In genomic region chr16:58678660-58679059, GRCm38 (mm10) we compare ENCODE assay signal across 19 mouse cellular contexts. TPM values are rescaled to one million over a fixed set of nuclear protein-coding genes. Genes with fewer than 3 reads are reported as not detected.
DNase-seq lines count a peak whose midpoint lies in the region; ATAC-seq and TF ChIP-seq lines count a peak whose summit lies in the region.
"Had no signal": no experiment of that assay in that cellular context is flagged by ENCODE, and none has a peak within 500 bp of the region (broad histone marks: within the 10 kb centered on the region; RNA-seq: fewer than 3 reads in every experiment).

No protein-coding gene starts in this region.

- H3K4me1 ChIP-seq in kidney, adult 2 months (ENCODE audit: control insufficient read depth, insufficient read depth, low read length): peaks cover 4% of the 10 kb centered on the region; the same call in 1 of the 2 replicates
- peaks cover 61% of the 10 kb centered on the region for H3K4me1 ChIP-seq in liver, embryonic 12.5 days
- no peaks in the 10 kb centered on the region for H3K4me1 ChIP-seq in stomach, postnatal 0 days (replicated peaks; ENCODE audit: control insufficient read depth, insufficient read depth)
- H3K4me1 ChIP-seq in midbrain, embryonic 13.5 days (replicated peaks): no peaks in the 10 kb centered on the region
- H3K4me1 ChIP-seq: forebrain, embryonic 13.5 days; limb, embryonic 13.5 days had no signal

- TF ChIP-seq EP300 in stomach, postnatal 0 days (optimal IDR thresholded peaks at IDR 0.05): no peak

- H3K4me3 ChIP-seq in kidney, adult 2 months (ENCODE audit: insufficient read depth, low read depth, low read length): no peak overlapping the region
- H3K4me3 ChIP-seq in liver, embryonic 12.5 days: peak overlapping the region; percentile 13; the same call in 1 of the 2 replicates
- H3K4me3 ChIP-seq in stomach, postnatal 0 days (ENCODE audit: low read depth, low read length): no peak overlapping the region
- H3K4me3 ChIP-seq in midbrain, embryonic 13.5 days (replicated peaks): no peak overlapping the region
- H3K4me3 ChIP-seq: forebrain, embryonic 13.5 days; heart, embryonic 15.5 days; limb, embryonic 13.5 days had no signal

- no peak for TF ChIP-seq POLR2A in kidney, adult 2 months (IDR thresholded peaks at IDR 0.05; ENCODE audit: low read depth, low read length)

- 73% methylated on average over 7 of the region's 7 CpGs for WGBS in kidney, adult 2 months
- WGBS in liver, embryonic 12.5 days (ENCODE audit: insufficient replicate concordance): 63% methylated on average over 7 of the region's 7 CpGs
- 68% methylated on average over 7 of the region's 7 CpGs for WGBS in stomach, postnatal 0 days
- WGBS in midbrain, embryonic 13.5 days: 83% methylated on average over 7 of the region's 7 CpGs

- H3K4me2 ChIP-seq in liver, embryonic 12.5 days: peak overlapping the region; percentile 28
- no peak overlapping the region for H3K4me2 ChIP-seq in stomach, postnatal 0 days (replicated peaks; ENCODE audit: low read depth)
- H3K4me2 ChIP-seq in midbrain, embryonic 13.5 days (replicated peaks): no peak overlapping the region
- H3K4me2 ChIP-seq: forebrain, embryonic 13.5 days; heart, embryonic 15.5 days; limb, embryonic 13.5 days had no signal

- no peak overlapping the region for H3K27ac ChIP-seq in kidney, adult 2 months (ENCODE audit: insufficient read depth, low read depth, low read length)
- peak overlapping the region; percentile 69 for H3K27ac ChIP-seq in liver, embryonic 12.5 days
- H3K27ac ChIP-seq in stomach, postnatal 0 days (replicated peaks): no peak overlapping the region; the same call in 1 of the 2 replicates
- no peak overlapping the region for H3K27ac ChIP-seq in midbrain, embryonic 13.5 days
- H3K27ac ChIP-seq: forebrain, embryonic 13.5 days; heart, embryonic 15.5 days; limb, embryonic 13.5 days had no signal

- 0 out of 2 replicates have a peak, but pooled peaks have one; percentile 11 for TF ChIP-seq CTCF in kidney, adult 2 months (conservative IDR thresholded peaks at IDR 0.05; ENCODE audit: insufficient read depth, insufficient read length, low read depth, low read length)
- peak; percentile 43 for TF ChIP-seq CTCF in stomach, postnatal 0 days (IDR thresholded peaks at IDR 0.05; ENCODE audit: low read depth)

- H3K9me3 ChIP-seq in liver, embryonic 12.5 days (replicated peaks): no peaks in the 10 kb centered on the region
- no peaks in the 10 kb centered on the region for H3K9me3 ChIP-seq in stomach, postnatal 0 days (ENCODE audit: control insufficient read depth, low read length)
- H3K9me3 ChIP-seq in midbrain, embryonic 13.5 days: no peaks in the 10 kb centered on the region
- H3K9me3 ChIP-seq: forebrain, embryonic 13.5 days; heart, embryonic 15.5 days; limb, embryonic 13.5 days had no signal

- H3K36me3 ChIP-seq in kidney, adult 2 months (ENCODE audit: control insufficient read depth, insufficient read depth, low read length): peaks cover 6% of the 10 kb centered on the region
- H3K36me3 ChIP-seq in liver, embryonic 12.5 days: peaks cover 89% of the 10 kb centered on the region
- peaks cover 15% of the 10 kb centered on the region; the same call in 1 of the 2 replicates for H3K36me3 ChIP-seq in stomach, postnatal 0 days (ENCODE audit: control insufficient read depth, insufficient read depth, low read length)
- H3K36me3 ChIP-seq in midbrain, embryonic 13.5 days: peaks cover 36% of the 10 kb centered on the region

- ATAC-seq in liver, embryonic 12.5 days: peak; percentile 14; the same call in 1 of the 2 replicates
- ATAC-seq in stomach, postnatal 0 days (ENCODE audit: low FRiP score, low TSS enrichment): no peak
- no peak for ATAC-seq in midbrain, embryonic 13.5 days
- ATAC-seq: forebrain, embryonic 13.5 days had no signal

- no peaks in the 10 kb centered on the region for H3K27me3 ChIP-seq in kidney, adult 2 months (replicated peaks; ENCODE audit: control insufficient read depth, insufficient read depth, low read length)
- H3K27me3 ChIP-seq in liver, embryonic 12.5 days (replicated peaks): no peaks in the 10 kb centered on the region
- H3K27me3 ChIP-seq in stomach, postnatal 0 days (ENCODE audit: control insufficient read depth, insufficient read depth, low read length): no peaks in the 10 kb centered on the region
- H3K27me3 ChIP-seq in midbrain, embryonic 13.5 days: no peaks in the 10 kb centered on the region
- H3K27me3 ChIP-seq: forebrain, embryonic 13.5 days; heart, embryonic 15.5 days; limb, embryonic 13.5 days had no signal

- no peak for DNase-seq in kidney, adult 2 months
- DNase-seq in kidney, adult 18-20 months: no peak
- peak; percentile 46 for DNase-seq in brain, adult 2 months (ENCODE audit: low read depth, low spot score)
- no peak for DNase-seq in stomach, postnatal 0 days (ENCODE audit: low spot score)
- no peak for DNase-seq in adrenal gland, adult 8-10 months
- DNase-seq: cerebellum, adult 8-10 months; kidney, adult 11 months; lung, postnatal 4 days had no signal

- H3K9ac ChIP-seq in liver, embryonic 12.5 days: no peak overlapping the region
- no peak overlapping the region for H3K9ac ChIP-seq in stomach, postnatal 0 days (ENCODE audit: low read length)
- H3K9ac ChIP-seq in midbrain, embryonic 13.5 days (replicated peaks): no peak overlapping the region
- H3K9ac ChIP-seq: forebrain, embryonic 13.5 days; heart, embryonic 15.5 days; limb, embryonic 13.5 days had no signal

RNA-seq across cellular contexts. Expression of gene Cpox, which starts 8.6 kb away (rescaled TPM):
- polyA plus RNA-seq in kidney, adult 2 months (2012; rRNA removed): 27.7 and 29.8 TPM in 2 replicates
- 692 and 703 TPM in 2 replicates for polyA plus RNA-seq in liver, embryonic 12.5 days (2016; fragmentation: Nextera tagmentation; extraction: Ambion mirVana)
- 42.3 and 44.9 TPM in 2 replicates for polyA plus RNA-seq in stomach, postnatal 0 days (2015; fragmentation: Nextera tagmentation; extraction: Ambion mirVana)
- 7.1 and 10.6 TPM in 2 replicates for polyA plus RNA-seq in midbrain, embryonic 13.5 days (2015; fragmentation: Nextera tagmentation; extraction: Ambion mirVana)
- 10 to 100 TPM; 20.3 to 28.0 (median 21.7) TPM for total RNA-seq in adrenal gland, adult 8-10 months (2022)

RNA-seq across cellular contexts. Expression of gene E330017A01Rik, which starts 40.1 kb away (rescaled TPM):
- polyA plus RNA-seq in kidney, adult 2 months (2012; rRNA removed): not detected in 2 replicates
- polyA plus RNA-seq in liver, embryonic 12.5 days (2016; fragmentation: Nextera tagmentation; extraction: Ambion mirVana): not detected in 2 replicates
- not detected in 2 replicates for polyA plus RNA-seq in stomach, postnatal 0 days (2015; fragmentation: Nextera tagmentation; extraction: Ambion mirVana)
- not detected in 2 replicates for polyA plus RNA-seq in midbrain, embryonic 13.5 days (2015; fragmentation: Nextera tagmentation; extraction: Ambion mirVana)
- total RNA-seq in adrenal gland, adult 8-10 months (2022): not detected
- total RNA-seq: gastrocnemius, adult 8-10 months; left cerebral cortex, adult 18-20 months had no signal
- polyA plus RNA-seq: brain, embryonic 14.5 days; embryonic facial prominence, embryonic 11.5 days; forebrain, embryonic 13.5 days; heart, embryonic 15.5 days; large intestine, adult 2 months; limb, embryonic 13.5 days; stomach, embryonic 14.5 days had no signal

RNA-seq across cellular contexts. Expression of gene Gpr15, which starts 40.2 kb away (rescaled TPM):
- 0.08 and 0.09 TPM in 2 replicates for polyA plus RNA-seq in kidney, adult 2 months (2012; rRNA removed)
- polyA plus RNA-seq in liver, embryonic 12.5 days (2016; fragmentation: Nextera tagmentation; extraction: Ambion mirVana): not detected in 2 replicates
- not detected in 2 replicates for polyA plus RNA-seq in stomach, postnatal 0 days (2015; fragmentation: Nextera tagmentation; extraction: Ambion mirVana)
- not detected in 2 replicates for polyA plus RNA-seq in midbrain, embryonic 13.5 days (2015; fragmentation: Nextera tagmentation; extraction: Ambion mirVana)
- not detected for total RNA-seq in adrenal gland, adult 8-10 months (2022)
- total RNA-seq: gastrocnemius, adult 8-10 months; left cerebral cortex, adult 18-20 months had no signal
- polyA plus RNA-seq: embryonic facial prominence, embryonic 11.5 days; forebrain, embryonic 13.5 days; heart, embryonic 15.5 days; limb, embryonic 13.5 days; stomach, embryonic 14.5 days had no signal

RNA-seq across cellular contexts. Expression of gene Cldnd1, which starts 49.0 kb away (rescaled TPM):
- polyA plus RNA-seq in kidney, adult 2 months (2012; rRNA removed): 45.0 and 47.0 TPM in 2 replicates
- polyA plus RNA-seq in liver, embryonic 12.5 days (2016; fragmentation: Nextera tagmentation; extraction: Ambion mirVana): 41.3 and 41.8 TPM in 2 replicates
- 91.1 and 92.7 TPM in 2 replicates for polyA plus RNA-seq in stomach, postnatal 0 days (2015; fragmentation: Nextera tagmentation; extraction: Ambion mirVana)
- 113 and 119 TPM in 2 replicates for polyA plus RNA-seq in midbrain, embryonic 13.5 days (2015; fragmentation: Nextera tagmentation; extraction: Ambion mirVana)
- total RNA-seq in adrenal gland, adult 8-10 months (2022): 10 to 100 TPM; 47.0 to 70.2 (median 58.4) TPM

Comparison
In these comparisons a context has a peak if more than half of its experiments do, and no peak if none do; other contexts are left out.
1. RNA of gene Cpox, which starts 8.6 kb away (polyA plus RNA-seq): 692 to 703 TPM in liver, embryonic 12.5 days; 42.3 to 44.9 TPM in stomach, postnatal 0 days, 27.7 to 29.8 TPM in kidney, adult 2 months and 7.1 to 10.6 TPM in midbrain, embryonic 13.5 days; every median in the first group is over 10 times any median in the second.